Mouse (Mus musculus) midbrain, embryonic 10.5 days (tissue): ENCODE data around the gene Arl6ip1. TPM values are rescaled to one million over a fixed set of nuclear protein-coding genes. Genes with fewer than 3 reads are reported as not detected.

Source experiments
- polyA plus RNA-seq: library from polyadenylated mRNA; unstranded; fragments of >200 nt; fragmentation: Nextera tagmentation; extraction: Ambion mirVana; gene quantifications from 2 replicates; pipeline ENCODE4 v1.2.1, GENCODE M21; 2016

Gene Arl6ip1
- polyA plus RNA-seq, 1 experiment from 2014 or later: 508 TPM

Other genes starting within 250 kb of the Arl6ip1 start
- 564 and 647 TPM in 2 replicates for gene Rps15a, start 13.5 kb downstream of the Arl6ip1 start, polyA plus RNA-seq
- 17.2 and 17.9 TPM in 2 replicates for gene Smg1, start 114.0 kb upstream of the Arl6ip1 start, polyA plus RNA-seq